ENCODE assay signal across 20 mouse cellular contexts in genomic region chr13:59146616-59147015, GRCm38 (mm10).
A peak's percentile ranks its signal among the peaks of the same experiment; 100 is the strongest.
DNase-seq lines count a peak whose midpoint lies in the region; ATAC-seq and TF ChIP-seq lines count a peak whose summit lies in the region.
"Had no signal": no experiment of that assay in that cellular context is flagged by ENCODE, and none has a peak within 500 bp of the region (broad histone marks: within the 10 kb centered on the region; RNA-seq: fewer than 3 reads in every experiment).

No protein-coding gene starts in this region.

- no peaks in the 10 kb centered on the region for H3K27me3 ChIP-seq in heart, embryonic 10.5 days (ENCODE audit: insufficient read depth, poor library complexity, severe bottlenecking)
- no peaks in the 10 kb centered on the region for H3K27me3 ChIP-seq in forebrain, postnatal 0 days (ENCODE audit: insufficient read depth, low read length)
- no peaks in the 10 kb centered on the region for H3K27me3 ChIP-seq in midbrain, embryonic 13.5 days
- H3K27me3 ChIP-seq: CH12.LX; heart, embryonic 13.5 days; megakaryocyte, embryonic 14.5 days; stomach, embryonic 15.5 days had no signal

- H3K9me3 ChIP-seq in heart, embryonic 10.5 days: no peaks in the 10 kb centered on the region
- H3K9me3 ChIP-seq in forebrain, postnatal 0 days (ENCODE audit: low read length): no peaks in the 10 kb centered on the region
- H3K9me3 ChIP-seq in midbrain, embryonic 13.5 days: no peaks in the 10 kb centered on the region
- H3K9me3 ChIP-seq: embryonic facial prominence, embryonic 10.5 days; heart, embryonic 13.5 days; stomach, embryonic 15.5 days had no signal

- H3K9ac ChIP-seq in forebrain, postnatal 0 days: no peak overlapping the region
- H3K9ac ChIP-seq in midbrain, embryonic 13.5 days (replicated peaks): no peak overlapping the region
- H3K9ac ChIP-seq: heart, embryonic 13.5 days; stomach, embryonic 15.5 days had no signal

- intact Hi-C loops in heart, postnatal 14 days (cut with DNase I): no loop called here

- no peak overlapping the region for H3K4me2 ChIP-seq in forebrain, postnatal 0 days (ENCODE audit: low read depth)
- H3K4me2 ChIP-seq in midbrain, embryonic 13.5 days (replicated peaks): no peak overlapping the region
- H3K4me2 ChIP-seq: heart, embryonic 13.5 days; stomach, embryonic 15.5 days had no signal

- no peaks in the 10 kb centered on the region for H3K36me3 ChIP-seq in heart, embryonic 10.5 days
- H3K36me3 ChIP-seq in forebrain, postnatal 0 days (ENCODE audit: insufficient read depth): no peaks in the 10 kb centered on the region
- H3K36me3 ChIP-seq in midbrain, embryonic 13.5 days: no peaks in the 10 kb centered on the region
- H3K36me3 ChIP-seq: embryonic facial prominence, embryonic 10.5 days; heart, embryonic 13.5 days; stomach, embryonic 15.5 days had no signal

- no peak for TF ChIP-seq POLR2A in cortical plate, adult 2 months (IDR thresholded peaks at IDR 0.05; ENCODE audit: extremely low read depth, insufficient read depth, low read length)

- no peak for TF ChIP-seq CTCF in cortical plate, adult 2 months (IDR thresholded peaks at IDR 0.05; ENCODE audit: extremely low read depth, insufficient read depth, low read length)
- no peak for TF ChIP-seq CTCF in forebrain, postnatal 0 days (IDR thresholded peaks at IDR 0.05; ENCODE audit: low read depth)

- WGBS in heart, embryonic 10.5 days: 87% methylated on average over 7 of the region's 7 CpGs
- WGBS in forebrain, postnatal 0 days: 84% methylated on average over 7 of the region's 7 CpGs
- 83% methylated on average over 7 of the region's 7 CpGs for WGBS in midbrain, embryonic 13.5 days

- no peak overlapping the region for H3K4me3 ChIP-seq in heart, embryonic 10.5 days
- no peak overlapping the region for H3K4me3 ChIP-seq in cortical plate, adult 2 months (ENCODE audit: insufficient read depth, low read length)
- no peak overlapping the region for H3K4me3 ChIP-seq in forebrain, postnatal 0 days (ENCODE audit: low read depth, low read length)
- H3K4me3 ChIP-seq in midbrain, embryonic 13.5 days (replicated peaks): no peak overlapping the region
- H3K4me3 ChIP-seq: embryonic facial prominence, embryonic 10.5 days; heart, embryonic 13.5 days; stomach, embryonic 15.5 days had no signal

- H3K27ac ChIP-seq in heart, embryonic 10.5 days: no peak overlapping the region
- H3K27ac ChIP-seq in cortical plate, adult 2 months (ENCODE audit: insufficient read depth, low read length): peak overlapping the region; percentile 36
- H3K27ac ChIP-seq in forebrain, postnatal 0 days (ENCODE audit: low read depth, low read length): peak overlapping the region; percentile 87
- H3K27ac ChIP-seq in midbrain, embryonic 13.5 days: peak overlapping the region; percentile 91
- H3K27ac ChIP-seq: heart, embryonic 13.5 days; stomach, embryonic 15.5 days had no signal

- H3K4me1 ChIP-seq in heart, embryonic 10.5 days: peaks cover 3% of the 10 kb centered on the region; the same call in 1 of the 2 replicates
- H3K4me1 ChIP-seq in cortical plate, adult 2 months (ENCODE audit: control insufficient read depth, insufficient read depth, low read length): peaks cover 18% of the 10 kb centered on the region
- peaks cover 44% of the 10 kb centered on the region for H3K4me1 ChIP-seq in forebrain, postnatal 0 days (ENCODE audit: insufficient read depth)
- peaks cover 46% of the 10 kb centered on the region for H3K4me1 ChIP-seq in midbrain, embryonic 13.5 days (replicated peaks)
- H3K4me1 ChIP-seq: megakaryocyte, embryonic 14.5 days; stomach, embryonic 15.5 days had no signal

- ATAC-seq in forebrain, postnatal 0 days: no peak
- no peak for ATAC-seq in midbrain, embryonic 13.5 days
- ATAC-seq: intestine, postnatal 0 days had no signal

- peak; percentile 68 for DNase-seq in heart, embryonic 10.5 days (ENCODE audit: low spot score)
- no peak for DNase-seq in heart, postnatal 14 days
- no peak for DNase-seq in forebrain, postnatal 0 days
- DNase-seq in cerebellum, adult 8-10 months: no peak
- no peak for DNase-seq in cerebellum, postnatal 10 days
- DNase-seq: adrenal gland, adult 2 months; cerebellum, postnatal 36 days; heart, postnatal 4 days; kidney, postnatal 14 days; lung, postnatal 10 days; spleen, adult 18-20 months; thymus, postnatal 14 days had no signal
